Mouse (Mus musculus) brown adipose tissue, adult 24 weeks (tissue): Measurements from ENCODE around the gene Ccdc146. TPM values are rescaled to one million over a fixed set of nuclear protein-coding genes. Genes with fewer than 3 reads are reported as not detected.

ENCODE experiments used
- H3K27ac ChIP-seq: fragments of 200-500 bp; replicated peaks from 2 replicates; pipeline ENCODE4 v1.5.1; 2012; ENCODE audit warnings: low read depth, mild to moderate bottlenecking, low read length
- H3K4me1 ChIP-seq: fragments of 200-500 bp; 2 replicates; pipeline ENCODE4 v1.6.1; 2012; ENCODE audit warnings: low read length, mixed read lengths; ENCODE audit not compliant: control insufficient read depth, insufficient read depth, insufficient read length
- H3K4me3 ChIP-seq: fragments of 200-500 bp; 2 replicates; pipeline ENCODE4 v1.5.1; 2012; ENCODE audit warnings: low read depth, mild to moderate bottlenecking, low read length, moderate library complexity; ENCODE audit not compliant: insufficient read depth
- polyA plus RNA-seq: library from polyadenylated mRNA; stranded (reverse); fragments of >200 nt; gene quantifications from 2 replicates; pipeline ENCODE4 v1.2.4, GENCODE M21; 2012; ENCODE audit not compliant: missing spikeins, insufficient read depth, insufficient read length

Gene Ccdc146
- polyA plus RNA-seq, 1 experiment = not detected

GRCm38 (mm10) chr5:21246794-21247193, 177.7 kb downstream of the Ccdc146 start:
- Histone ChIP-seq H3K4me3 (no peak overlapping the region), H3K27ac (no peak overlapping the region), H3K4me1 (no peaks in the 10 kb centered on the region)

DNA sequence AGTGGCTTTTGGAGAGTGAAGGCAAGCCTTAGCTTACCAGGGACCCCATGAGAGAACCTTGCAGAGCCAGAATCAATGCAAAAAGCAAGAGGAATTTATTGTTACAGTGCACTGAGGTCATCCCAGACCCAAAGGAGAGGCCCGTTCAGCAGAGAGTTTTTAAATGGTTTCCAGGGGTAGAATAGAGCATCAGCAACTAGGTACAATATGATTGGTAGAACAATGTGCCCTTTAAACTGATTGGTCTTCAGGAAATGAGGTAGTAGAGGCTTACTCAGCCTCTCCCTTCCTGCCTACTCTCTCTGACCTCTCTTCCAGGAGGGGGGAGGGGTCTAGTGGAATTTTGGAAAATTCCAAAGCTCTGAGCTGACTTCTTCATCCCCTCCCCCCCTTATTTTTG, 179.2 kb downstream of the Ccdc146 start:
- H3K27ac ChIP-seq = no peak overlapping the region
- H3K4me3 ChIP-seq = no peak overlapping the region
- H3K4me1 ChIP-seq = no peaks in the 10 kb centered on the region

DNA sequence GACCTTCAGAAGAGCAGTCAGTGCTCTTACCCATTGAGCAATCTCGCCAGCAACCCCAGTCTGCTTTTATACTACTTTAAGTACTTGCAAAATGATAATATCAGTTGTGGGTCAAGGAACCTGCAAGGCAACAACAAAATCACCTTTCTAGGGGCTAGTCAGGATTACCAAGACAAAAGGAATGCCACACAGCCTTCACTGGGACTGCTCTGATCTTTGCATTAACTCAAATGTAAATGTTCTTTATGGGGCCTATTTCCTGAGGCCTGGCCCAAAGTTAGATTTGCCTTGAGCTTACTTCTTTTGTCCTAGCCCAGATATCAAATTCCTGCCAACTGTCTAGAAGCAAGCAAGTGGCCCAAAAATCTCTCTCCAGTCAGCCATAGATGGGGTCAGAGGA, 179.9 kb downstream of the Ccdc146 start:
- no peak overlapping the region for H3K27ac ChIP-seq
- H3K4me1 ChIP-seq = no peaks in the 10 kb centered on the region
- no peak overlapping the region for H3K4me3 ChIP-seq

Other genes starting within 250 kb of the Ccdc146 start
- gene Gsap, start 238.4 kb downstream of the Ccdc146 start, polyA plus RNA-seq = 0.92 and 1.1 TPM in 2 replicates
- gene Fgl2, start 52.0 kb downstream of the Ccdc146 start, polyA plus RNA-seq = 6.6 and 7.6 TPM in 2 replicates
- 7.8 and 8.3 TPM in 2 replicates for gene Fam185a, start 281 bp upstream of the Ccdc146 start, polyA plus RNA-seq
- gene Lrrc17, start 118.9 kb upstream of the Ccdc146 start, polyA plus RNA-seq = 2.4 and 4.0 TPM in 2 replicates
- not detected in 2 replicates for gene Fbxl13, start 221.0 kb upstream of the Ccdc146 start, polyA plus RNA-seq
- 7.4 and 11.3 TPM in 2 replicates for gene Armc10, start 221.1 kb upstream of the Ccdc146 start, polyA plus RNA-seq